Mouse (Mus musculus): ENCODE results near the gene Simc1.

Gene Simc1

GRCm38 (mm10) chr13:54532134-54532533, 28.6 kb downstream of the Simc1 start:
- no peak for DNase-seq (ENCODE audit: low spot score in 2 of 2)

GRCm38 (mm10) chr13:54548036-54548435, 44.5 kb downstream of the Simc1 start:
- no peak for DNase-seq (ENCODE audit: low spot score in 2 of 2)

GRCm38 (mm10) chr13:54556176-54556575, 52.6 kb downstream of the Simc1 start:
- no peak for DNase-seq (ENCODE audit: low spot score in 2 of 2)

DNA sequence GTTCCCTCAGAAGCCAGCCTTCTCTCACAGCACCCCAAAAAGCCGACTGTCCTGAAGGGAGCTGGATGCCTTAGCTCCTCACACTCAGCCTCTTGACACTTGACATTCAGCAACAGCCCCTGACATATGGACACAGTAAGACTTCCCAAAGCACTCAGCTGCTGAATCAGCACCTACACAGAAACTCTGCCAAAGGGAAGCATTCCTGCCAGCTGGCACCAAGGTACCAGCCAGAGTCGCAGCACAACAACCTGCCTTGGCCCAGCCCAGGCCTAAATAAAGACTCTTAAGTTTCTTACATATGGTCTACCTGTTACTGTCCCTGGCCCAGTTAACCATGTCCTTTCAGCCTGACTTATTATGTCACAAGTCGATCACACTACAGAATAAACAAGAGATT, 53.2 kb downstream of the Simc1 start:
- DNase-seq (ENCODE audit: low spot score in 2 of 2): no peak

- no peak for DNase-seq (ENCODE audit: low spot score in 2 of 2)
These were observed 54.1 kb downstream of the Simc1 start for GRCm38 (mm10) chr13:54557652-54558051.

DNA sequence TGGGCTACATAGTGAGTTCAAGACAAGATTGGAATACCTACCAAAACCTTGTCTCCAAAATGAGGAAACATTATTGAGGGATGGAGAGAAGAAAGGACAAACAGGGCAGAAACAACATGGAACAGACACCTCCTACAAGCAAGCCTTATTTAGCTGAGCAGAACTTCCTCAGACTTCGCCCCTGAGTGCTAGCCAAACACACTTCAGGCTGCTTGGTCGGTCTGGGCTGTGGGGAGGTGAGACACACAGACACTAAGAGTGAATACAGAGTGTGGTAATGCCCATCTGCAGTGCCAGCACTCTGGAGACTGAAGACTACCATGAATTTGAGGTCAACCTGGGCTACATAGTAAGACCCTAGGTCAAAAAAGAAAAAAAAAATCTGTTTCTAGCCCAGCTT, 56.1 kb downstream of the Simc1 start:
- no peak for DNase-seq (ENCODE audit: low spot score in 2 of 2)

- no peak for DNase-seq (ENCODE audit: low spot score in 2 of 2)
These were observed 57.0 kb downstream of the Simc1 start for GRCm38 (mm10) chr13:54560608-54561007.

GRCm38 (mm10) chr13:54562562-54562961, 59.0 kb downstream of the Simc1 start:
- no peak for DNase-seq (ENCODE audit: low spot score in 2 of 2)

GRCm38 (mm10) chr13:54564232-54565200, 60.9 kb downstream of the Simc1 start:
- DNase-seq (ENCODE audit: low spot score in 2 of 2): no peak

DNA sequence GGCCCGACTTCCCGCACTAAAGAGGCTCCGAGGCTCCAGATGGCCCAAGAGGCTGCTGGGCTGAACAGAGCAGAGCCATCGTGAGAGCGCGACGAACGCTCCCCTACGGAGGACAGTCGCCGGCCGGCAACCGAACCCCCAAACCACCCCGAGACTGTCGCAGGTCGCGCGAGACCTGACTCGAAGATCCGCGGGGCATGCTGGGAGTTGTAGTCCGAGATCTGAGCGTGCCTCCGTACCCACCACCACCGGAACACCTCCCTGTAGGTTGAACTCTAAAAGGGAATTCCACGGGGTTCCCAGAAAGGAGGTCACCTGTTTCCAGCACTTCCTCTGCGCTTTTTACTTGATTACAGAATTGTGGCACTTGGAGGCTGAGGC, 61.6 kb downstream of the Simc1 start, which contains the start of gene 4833439L19Rik:
TSS of gene 4833439L19Rik (minus strand) at position 235 of the 381 bp plus-strand sequence.
- peak; percentile 93 to 95 for DNase-seq (ENCODE audit: low spot score in 2 of 2)

DNA sequence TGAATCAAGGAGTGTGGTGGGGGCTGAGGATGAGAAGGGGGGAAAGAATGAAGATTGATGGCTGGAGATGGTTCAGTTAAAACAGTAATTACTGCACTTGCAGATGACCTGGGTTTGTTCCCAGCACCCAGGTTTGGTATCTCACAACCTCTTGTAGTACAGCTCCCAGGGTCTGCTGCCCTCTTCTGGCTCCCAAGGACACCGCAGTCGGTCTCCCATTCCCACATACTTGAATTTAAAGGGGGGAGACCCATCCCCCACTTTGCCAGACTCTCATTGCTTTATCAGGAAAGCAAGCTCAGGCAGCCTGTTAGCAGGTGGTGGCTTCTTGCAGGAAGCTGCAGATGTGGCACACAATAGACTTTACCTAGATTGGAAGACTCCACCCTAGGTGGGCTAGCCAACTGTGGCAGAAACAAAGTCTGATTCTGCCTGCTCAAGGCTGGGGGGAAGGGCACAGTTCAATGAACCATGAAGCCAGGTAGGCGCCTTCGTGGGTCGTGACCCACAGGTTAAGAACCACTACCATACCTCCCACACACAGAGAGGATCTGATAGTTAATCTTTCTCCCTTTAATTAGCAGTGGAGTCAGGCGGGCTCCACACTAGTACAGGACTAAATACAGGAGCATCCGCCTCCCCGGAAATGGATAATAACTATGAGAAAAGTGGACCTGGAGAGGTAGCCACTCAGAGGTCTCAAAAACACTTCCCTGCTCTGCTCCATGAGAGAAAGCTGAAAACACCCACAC, 62.2 kb downstream of the Simc1 start:
- peak; percentile 45 to 57 for DNase-seq (ENCODE audit: low spot score in 2 of 2)

DNA sequence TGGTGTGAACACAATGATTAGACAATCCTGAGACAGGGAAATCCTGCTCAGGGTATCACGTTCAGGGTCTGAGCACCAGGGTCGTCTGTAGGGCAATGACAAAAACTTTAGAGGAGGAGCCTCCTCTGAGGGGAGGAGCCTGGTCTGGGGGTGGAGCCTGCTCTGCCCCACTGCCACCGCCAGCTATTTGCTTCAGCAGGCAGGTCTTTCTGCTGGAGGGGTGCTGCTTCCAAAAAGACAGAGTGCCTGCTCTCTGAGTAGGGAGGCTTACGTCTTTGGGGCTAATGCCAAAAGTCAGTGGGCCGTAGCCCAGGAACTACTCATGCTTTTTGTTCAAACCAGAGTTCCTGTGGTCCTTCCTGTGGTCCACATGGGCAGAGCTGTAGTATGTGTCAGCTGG, 64.8 kb downstream of the Simc1 start:
- no peak for DNase-seq (ENCODE audit: low spot score in 2 of 2)

GRCm38 (mm10) chr13:54569282-54569681, 65.7 kb downstream of the Simc1 start:
- no peak for DNase-seq (ENCODE audit: low spot score in 2 of 2)

GRCm38 (mm10) chr13:54570736-54571135, 67.2 kb downstream of the Simc1 start:
- no peak for DNase-seq (ENCODE audit: low spot score in 2 of 2)

- no peak for DNase-seq (ENCODE audit: low spot score in 2 of 2)
These were observed 68.1 kb downstream of the Simc1 start for GRCm38 (mm10) chr13:54571637-54572036.

GRCm38 (mm10) chr13:54572621-54573020, 69.0 kb downstream of the Simc1 start:
- DNase-seq (ENCODE audit: low spot score in 2 of 2): no peak

DNA sequence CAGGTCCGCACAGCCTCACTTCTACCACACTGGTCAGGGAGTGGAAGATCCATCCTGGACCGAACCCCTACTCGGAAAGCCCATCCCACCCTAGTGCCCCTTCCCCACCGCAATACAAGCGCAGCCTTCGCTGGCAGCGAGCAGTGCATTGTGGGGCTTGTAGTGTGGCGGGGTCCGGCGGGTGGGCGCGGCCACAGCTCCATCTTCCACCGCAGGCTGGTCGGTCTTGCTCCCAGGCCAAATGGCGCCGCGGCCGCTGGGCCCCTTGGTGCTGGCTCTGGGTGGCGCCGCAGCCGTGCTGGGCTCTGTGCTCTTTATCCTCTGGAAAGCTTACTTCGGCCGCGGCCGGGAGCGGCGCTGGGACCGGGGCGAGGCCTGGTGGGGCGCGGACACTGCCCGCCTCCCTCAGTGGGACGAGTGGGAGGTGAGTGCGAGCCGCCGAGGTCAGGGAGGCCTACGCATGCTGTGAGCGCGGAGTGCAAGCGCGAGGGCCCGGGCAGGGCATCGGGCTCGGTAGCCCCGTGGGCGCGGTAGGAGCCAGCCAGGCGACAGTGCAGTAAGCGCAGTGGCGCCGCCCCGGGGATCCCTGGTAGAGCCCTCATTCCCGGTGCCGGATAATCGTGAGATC, 71.4 kb downstream of the Simc1 start, which contains the start of gene Arl10:
TSS of gene Arl10 (plus strand) at position 162 of the 628 bp plus-strand sequence.
- peak; percentile 47 to 50 for DNase-seq (ENCODE audit: low spot score in 2 of 2)

- no peak for DNase-seq (ENCODE audit: low spot score in 2 of 2)
These were observed 71.9 kb downstream of the Simc1 start for GRCm38 (mm10) chr13:54575489-54575888.

GRCm38 (mm10) chr13:54577652-54578507, 74.3 kb downstream of the Simc1 start:
- DNase-seq (ENCODE audit: low spot score in 2 of 2): no peak

GRCm38 (mm10) chr13:54581385-54581784, 77.8 kb downstream of the Simc1 start:
- DNase-seq (ENCODE audit: low spot score in 2 of 2): no peak

- DNase-seq (ENCODE audit: low spot score in 2 of 2): no peak
These were observed 78.5 kb downstream of the Simc1 start for GRCm38 (mm10) chr13:54582126-54582525.
